Mouse (Mus musculus) C2C12 (cell line): ENCODE measurements around the gene Npc2. TPM values are rescaled to one million over a fixed set of nuclear protein-coding genes. Genes with fewer than 3 reads are reported as not detected.
A peak's percentile ranks its signal among the peaks of the same experiment; 100 is the strongest.

ENCODE experiments used
- H3K27me3 ChIP-seq: one replicate; pipeline ENCODE4 v1.6.1; 2011; ENCODE audit not compliant: control insufficient read depth, insufficient read depth, insufficient read length
- H3K36me3 ChIP-seq: one replicate; pipeline ENCODE4 v1.6.1; 2011; ENCODE audit not compliant: control insufficient read depth, insufficient read depth
- H3K4me3 ChIP-seq: one replicate; pipeline ENCODE4 v1.5.1; 2011; ENCODE audit warnings: mild to moderate bottlenecking, control low read depth; ENCODE audit not compliant: poor library complexity, insufficient read depth, severe bottlenecking
- H3K79me2 ChIP-seq: one replicate; pipeline ENCODE4 v1.6.1; 2011; ENCODE audit not compliant: control insufficient read depth, insufficient read depth
- H3K79me3 ChIP-seq: one replicate; pipeline ENCODE4 v1.6.1; 2011; ENCODE audit warnings: low read depth, control low read depth
- H3ac ChIP-seq: one replicate; pipeline ENCODE3; 2011; ENCODE audit warnings: low read depth; ENCODE audit not compliant: control insufficient read depth, insufficient read length
- CEBPB ChIP-seq: IDR thresholded peaks from one replicate; pipeline ENCODE4 v1.6.1; 2011; ENCODE audit warnings: low read depth, mild to moderate bottlenecking, control low read depth, moderate library complexity
- CTCF ChIP-seq: IDR thresholded peaks from one replicate; pipeline ENCODE4 v1.5.1; 2011; ENCODE audit not compliant: control insufficient read depth, insufficient read depth, insufficient read length
- FOSL1 ChIP-seq: IDR thresholded peaks from one replicate; pipeline ENCODE4 v1.8.0; 2011; ENCODE audit warnings: mild to moderate bottlenecking, low read length; ENCODE audit not compliant: poor library complexity, insufficient read depth, severe bottlenecking
- MAX ChIP-seq: IDR thresholded peaks from one replicate; pipeline ENCODE4 v1.6.1; 2011; ENCODE audit warnings: mild to moderate bottlenecking, control low read depth
- MYOD1 ChIP-seq: IDR thresholded peaks from one replicate; pipeline ENCODE4 v1.6.1; 2011; ENCODE audit warnings: low read depth; ENCODE audit not compliant: control insufficient read depth, insufficient read length
- MYOG ChIP-seq: IDR thresholded peaks from one replicate; pipeline ENCODE4 v1.6.1; 2011; ENCODE audit not compliant: control insufficient read depth, insufficient read length; ENCODE audit errors: extremely low read depth
- USF1 ChIP-seq: IDR thresholded peaks from one replicate; pipeline ENCODE4 v1.6.1; 2011; ENCODE audit warnings: low read depth, mild to moderate bottlenecking, control low read depth, moderate library complexity
- polyA plus RNA-seq: library from polyadenylated mRNA; unstranded; fragments of >200 nt; fragmentation: generic; extraction: Trizol; gene quantifications from one replicate; pipeline ENCODE4 v1.2.1, GENCODE M21; 2012; ENCODE audit warnings: missing spikeins

Gene Npc2
- polyA plus RNA-seq, 1 experiment, result 226 TPM

DNA sequence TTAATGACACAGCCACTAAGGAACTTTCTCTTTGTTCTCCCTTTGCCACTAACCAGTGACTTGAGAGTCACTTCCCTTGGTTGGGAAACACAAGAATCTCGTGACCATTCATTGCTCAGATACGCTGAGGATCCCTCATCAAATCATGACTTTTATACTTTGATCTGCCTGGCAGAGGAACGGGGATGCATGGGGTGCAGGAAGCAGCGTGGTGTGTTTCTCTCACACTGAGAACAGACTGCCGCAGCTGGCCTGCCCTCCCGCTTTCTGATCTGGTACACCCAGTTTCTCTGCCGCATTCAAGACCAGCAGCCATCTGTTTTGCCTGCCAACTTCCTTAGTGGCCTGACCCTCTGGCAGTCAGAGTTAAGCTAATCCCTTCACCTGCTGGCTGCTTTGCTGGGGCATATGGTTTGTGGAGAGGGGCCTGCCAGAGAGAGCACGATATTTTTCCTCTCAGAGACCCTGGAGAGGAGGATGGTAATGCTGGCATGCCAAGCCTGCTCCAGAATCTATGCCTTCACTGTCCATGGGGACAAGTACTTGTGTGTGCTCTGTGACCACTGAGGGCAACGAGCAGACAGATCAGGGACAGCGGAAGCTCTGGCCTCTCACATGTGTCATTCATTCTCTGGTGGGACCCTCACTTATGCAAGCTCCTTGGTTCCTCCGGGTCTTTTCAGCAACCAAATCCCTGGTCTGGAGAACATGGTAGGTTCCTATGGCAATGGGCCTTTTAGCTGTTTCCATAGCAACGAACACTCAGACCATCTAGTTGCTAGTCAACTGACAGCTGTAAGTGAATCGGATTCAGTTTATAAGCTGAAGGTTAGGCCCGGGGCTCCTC, 20.6 kb downstream of the Npc2 start:
- Histone ChIP-seq H3K27me3 (no peaks in the 10 kb centered on the region), H3K36me3 (peaks cover 20% of the 10 kb centered on the region), H3ac (peak overlapping the region; percentile 22), H3K79me3 (no peaks in the 10 kb centered on the region), H3K79me2 (no peaks in the 10 kb centered on the region), H3K4me3 (no peak overlapping the region)
- TF ChIP-seq FOSL1 (no peak), MAX (peak; percentile 22), USF1 (peak; percentile 20), CTCF (no peak), CEBPB (peak; percentile 69), MYOG (no peak), MYOD1 (peak; percentile 73)

DNA sequence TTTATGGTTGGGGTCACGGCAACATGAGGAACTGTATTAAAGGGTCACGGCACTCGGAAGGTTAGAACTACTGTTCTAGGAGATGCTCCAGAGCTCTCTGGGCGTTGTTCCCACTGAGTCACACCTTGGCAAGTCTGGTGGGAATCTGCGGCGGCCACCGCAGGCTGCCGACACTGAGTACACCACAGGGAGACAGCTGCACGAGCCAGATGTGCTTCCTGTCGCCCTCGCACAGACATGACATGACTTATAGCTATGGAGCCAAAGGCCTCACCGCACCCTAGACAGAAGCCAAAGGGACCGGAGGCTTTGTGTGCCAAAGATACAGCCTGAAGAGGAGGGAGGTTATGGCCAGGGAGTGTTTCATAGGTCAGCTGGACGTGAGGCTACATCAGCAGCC, 22.3 kb downstream of the Npc2 start:
- no peaks in the 10 kb centered on the region for H3K79me3 ChIP-seq
- TF ChIP-seq USF1 (no peak), MAX (peak; percentile 78), MYOG (no peak), FOSL1 (peak; percentile 63), CEBPB (no peak), CTCF (no peak), MYOD1 (peak; percentile 100)
- no peak overlapping the region for H3K4me3 ChIP-seq
- no peaks in the 10 kb centered on the region for H3K79me2 ChIP-seq
- peaks cover 3% of the 10 kb centered on the region for H3K36me3 ChIP-seq
- no peaks in the 10 kb centered on the region for H3K27me3 ChIP-seq
- H3ac ChIP-seq, result no peak overlapping the region

DNA sequence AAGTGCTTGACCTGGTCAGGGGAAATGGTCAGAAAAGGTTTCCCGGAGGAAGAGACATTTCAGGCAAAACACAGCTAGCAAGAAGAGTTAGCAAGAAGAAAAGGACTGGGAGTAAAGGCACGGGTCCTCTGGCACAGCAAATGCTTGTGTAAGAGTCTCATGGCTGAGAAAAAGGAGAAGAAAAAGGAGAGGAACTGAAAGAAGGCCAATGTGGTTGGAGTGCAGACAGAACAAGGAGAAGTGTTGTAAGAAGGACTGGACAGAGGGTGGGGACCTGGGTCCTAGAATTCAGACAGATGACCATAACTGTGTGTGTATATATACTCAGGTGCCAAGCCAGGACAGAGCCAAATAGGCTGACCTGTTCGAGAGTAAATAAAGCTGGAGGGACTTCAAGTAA, 24.8 kb downstream of the Npc2 start:
- H3K79me3 ChIP-seq, result no peaks in the 10 kb centered on the region
- no peak overlapping the region for H3ac ChIP-seq

GRCm38 (mm10) chr12:84745700-84746099, 27.3 kb downstream of the Npc2 start:
- no peaks in the 10 kb centered on the region for H3K36me3 ChIP-seq
- no peaks in the 10 kb centered on the region for H3K79me3 ChIP-seq
- no peaks in the 10 kb centered on the region for H3K27me3 ChIP-seq
- H3K79me2 ChIP-seq, result no peaks in the 10 kb centered on the region
- no peak overlapping the region for H3ac ChIP-seq
- no peak overlapping the region for H3K4me3 ChIP-seq
- TF ChIP-seq USF1 (no peak), FOSL1 (no peak), MYOD1 (no peak), MAX (no peak), CTCF (no peak), CEBPB (no peak), MYOG (no peak)

More for the DNA sequence above, 24.8 kb downstream of the Npc2 start:
- no peak overlapping the region for H3K4me3 ChIP-seq
- no peaks in the 10 kb centered on the region for H3K36me3 ChIP-seq
- no peaks in the 10 kb centered on the region for H3K79me2 ChIP-seq
- no peak for TF ChIP-seq MAX
- no peak for TF ChIP-seq CTCF
- TF ChIP-seq CEBPB, result no peak
- TF ChIP-seq MYOD1, result no peak
- no peak for TF ChIP-seq USF1
- H3K27me3 ChIP-seq, result no peaks in the 10 kb centered on the region

GRCm38 (mm10) chr12:84743496-84743895, 29.5 kb downstream of the Npc2 start:
- H3ac ChIP-seq, result no peak overlapping the region
- no peaks in the 10 kb centered on the region for H3K79me2 ChIP-seq
- H3K4me3 ChIP-seq, result no peak overlapping the region
- H3K36me3 ChIP-seq, result no peaks in the 10 kb centered on the region
- no peak for TF ChIP-seq MYOG
- no peak for TF ChIP-seq USF1
- no peak for TF ChIP-seq MAX
- TF ChIP-seq CEBPB, result no peak
- TF ChIP-seq FOSL1, result no peak
- no peak for TF ChIP-seq CTCF
- no peak for TF ChIP-seq MYOD1
- H3K79me3 ChIP-seq, result no peaks in the 10 kb centered on the region
- no peaks in the 10 kb centered on the region for H3K27me3 ChIP-seq

DNA sequence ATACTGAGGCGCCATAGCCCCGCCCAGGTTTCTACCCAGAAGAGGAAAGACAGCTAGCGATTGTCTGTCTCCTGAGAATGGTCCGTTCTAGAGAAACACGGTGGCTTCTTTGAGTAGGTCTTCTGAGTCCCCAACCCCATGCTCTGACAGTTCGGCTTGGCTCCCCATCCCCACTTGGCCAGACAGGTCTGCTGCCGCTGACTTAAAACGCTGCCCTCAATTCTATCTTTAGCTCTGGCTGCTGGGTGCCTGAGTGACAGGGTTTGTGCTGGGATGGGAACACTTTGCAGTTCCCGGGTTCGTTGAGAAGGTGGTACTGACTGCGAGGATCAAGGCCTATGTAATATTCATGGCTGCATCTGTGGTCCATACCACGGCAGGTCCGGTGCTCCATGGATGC, 39.6 kb downstream of the Npc2 start:
- no peaks in the 10 kb centered on the region for H3K36me3 ChIP-seq
- H3K27me3 ChIP-seq, result peaks cover 18% of the 10 kb centered on the region
- no peak overlapping the region for H3K4me3 ChIP-seq
- no peaks in the 10 kb centered on the region for H3K79me3 ChIP-seq
- H3K79me2 ChIP-seq, result no peaks in the 10 kb centered on the region
- TF ChIP-seq CEBPB (no peak), CTCF (no peak), FOSL1 (no peak), MYOD1 (no peak), MAX (no peak), MYOG (no peak), USF1 (no peak)
- H3ac ChIP-seq, result no peak overlapping the region
